ENCODE assay signal across 12 mouse cellular contexts in genomic region chr12:91663260-91663659, GRCm38 (mm10).
"Had no signal": no experiment of that assay in that cellular context is flagged by ENCODE, and none has a peak within 500 bp of the region (broad histone marks: within the 10 kb centered on the region; RNA-seq: fewer than 3 reads in every experiment).

No protein-coding gene starts in this region.

- H3K9ac ChIP-seq: limb, embryonic 12.5 days; liver, embryonic 14.5 days; midbrain, embryonic 13.5 days; neural tube, embryonic 13.5 days; stomach, embryonic 15.5 days had no signal

- H3K27ac ChIP-seq: limb, embryonic 12.5 days; liver, embryonic 14.5 days; midbrain, embryonic 13.5 days; neural tube, embryonic 13.5 days; stomach, embryonic 15.5 days had no signal

- ATAC-seq: midbrain, embryonic 13.5 days had no signal

- H3K4me3 ChIP-seq: limb, embryonic 12.5 days; midbrain, embryonic 13.5 days; neural tube, embryonic 13.5 days; stomach, embryonic 15.5 days had no signal

- H3K9me3 ChIP-seq: limb, embryonic 12.5 days; midbrain, embryonic 13.5 days; neural tube, embryonic 13.5 days; stomach, embryonic 15.5 days had no signal

- H3K27me3 ChIP-seq: limb, embryonic 12.5 days; midbrain, embryonic 13.5 days; neural tube, embryonic 13.5 days; stomach, embryonic 15.5 days had no signal

- H3K4me2 ChIP-seq: limb, embryonic 12.5 days; midbrain, embryonic 13.5 days; neural tube, embryonic 13.5 days; stomach, embryonic 15.5 days had no signal

- DNase-seq: kidney, adult 11 months; kidney, postnatal 14 days; layer of hippocampus, adult 9-11 months; layer of hippocampus, postnatal 36 days; lung, adult 18-20 months; retina, postnatal 1 day; thymus, postnatal 4 days had no signal

- H3K36me3 ChIP-seq: limb, embryonic 12.5 days; midbrain, embryonic 13.5 days; neural tube, embryonic 13.5 days; stomach, embryonic 15.5 days had no signal
